Mouse (Mus musculus) T-helper 17 cell (primary cell): ENCODE measurements at regions not wholly inside any gene's neighbourhood (a gene's known extent, or its start where the extent isn't known, plus 50 kb on each side); places are given as distances from the start of the nearest gene placed in this dataset.

Source experiments
- in situ Hi-C, 2 experiments: fragments of 300-600 bp; cut with MboI, MseI; formaldehyde crosslinking; loops; 1 replicate in 1 of 2; 2 replicates in 1 of 2; pipeline ENCODE4 v1.15.1; 2025; ENCODE audit warnings: high pct_unique_total_duplicates in 2 of 2

DNA sequence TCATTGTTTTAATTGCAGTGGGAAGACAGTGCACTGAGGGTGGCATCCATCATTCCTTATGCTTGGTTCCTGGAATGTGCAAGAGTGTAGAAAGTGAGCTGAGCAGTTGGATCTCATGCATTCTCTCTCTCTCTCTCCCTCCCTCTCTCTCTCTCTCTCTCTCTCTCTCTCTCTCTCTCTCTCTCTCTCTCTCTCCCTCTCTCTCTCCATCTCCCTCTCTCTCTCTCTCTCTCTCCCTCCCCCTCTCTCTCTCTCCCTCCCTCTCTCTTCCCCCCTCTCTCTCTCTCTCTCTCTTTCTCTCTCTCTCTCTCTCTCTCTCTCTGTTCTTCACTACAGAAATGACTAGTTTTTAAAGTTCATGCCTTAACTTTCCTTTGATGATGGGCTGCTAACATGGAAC is 583.1 kb downstream of the Etnk1 start:
- in situ Hi-C loops: no loop called here

- in situ Hi-C loops: no loop called here
Observed at GRCm38 (mm10) chr6:143751076-143752070, 584.4 kb downstream of the Etnk1 start.

DNA sequence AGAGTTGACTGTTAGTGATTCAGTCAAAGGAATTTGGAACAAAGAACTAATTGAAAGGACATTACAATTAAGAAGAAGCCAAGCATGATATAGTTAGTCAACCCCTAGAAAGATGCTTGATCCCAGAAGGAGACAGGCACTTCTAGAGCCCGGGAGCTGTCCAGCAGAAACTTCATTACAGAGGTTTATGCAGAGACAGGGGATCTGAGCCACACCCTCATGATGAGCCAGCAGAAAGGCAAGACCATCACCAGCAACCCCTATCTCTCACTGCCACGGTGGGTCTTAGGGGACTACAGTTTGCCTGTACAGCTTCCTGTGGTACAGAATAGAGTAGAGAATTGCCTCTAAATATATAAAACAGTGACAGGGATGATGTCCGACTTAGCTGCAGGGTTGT is 590.4 kb downstream of the Etnk1 start:
- in situ Hi-C loops: no loop called here

- in situ Hi-C loops: no loop called here
Observed at GRCm38 (mm10) chr6:143768115-143768514, 601.1 kb downstream of the Etnk1 start.
